ENCODE assay signal across 7 mouse cellular contexts in genomic region chr16:83326826-83327225, GRCm38 (mm10).
"Had no signal": no experiment of that assay in that cellular context is flagged by ENCODE, and none has a peak within 500 bp of the region (broad histone marks: within the 10 kb centered on the region; RNA-seq: fewer than 3 reads in every experiment).

No protein-coding gene starts in this region.

- DNase-seq: kidney, adult 9 months; kidney, postnatal 14 days; lung, adult 2 months; lung, postnatal 10 days; right cerebral cortex, adult 18-20 months; right cerebral cortex, postnatal 25 days; thymus, postnatal 36 days had no signal
